Mouse (Mus musculus): ENCODE measurements around the gene Gm10645.

The Gm10645 gene

GRCm38 (mm10) chr8:83165931-83166867, at the start of gene Gm10645:
TSS of gene Gm10645 (minus strand) at chr8:83166170.
- no peak for DNase-seq (ENCODE audit: low read depth)

- peak; percentile 54 for DNase-seq (ENCODE audit: low read depth)
Measured at GRCm38 (mm10) chr8:83215065-83215464, 49.1 kb upstream of the Gm10645 start.

- DNase-seq (ENCODE audit: low read depth), result no peak
Measured at GRCm38 (mm10) chr8:83210676-83211075, 44.7 kb upstream of the Gm10645 start.

GRCm38 (mm10) chr8:83209581-83209980, 43.6 kb upstream of the Gm10645 start:
- no peak for DNase-seq (ENCODE audit: low read depth)

GRCm38 (mm10) chr8:83205907-83206306, 39.9 kb upstream of the Gm10645 start:
- no peak for DNase-seq (ENCODE audit: low read depth)

GRCm38 (mm10) chr8:83202946-83203345, 37.0 kb upstream of the Gm10645 start:
- DNase-seq (ENCODE audit: low read depth), result no peak

GRCm38 (mm10) chr8:83200191-83201177, 34.5 kb upstream of the Gm10645 start:
- DNase-seq (ENCODE audit: low read depth), result no peak

- no peak for DNase-seq (ENCODE audit: low read depth)
Measured at GRCm38 (mm10) chr8:83199715-83200114, 33.7 kb upstream of the Gm10645 start.

GRCm38 (mm10) chr8:83196088-83196487, 30.1 kb upstream of the Gm10645 start:
- DNase-seq (ENCODE audit: low read depth), result no peak

GRCm38 (mm10) chr8:83189538-83190095, 23.6 kb upstream of the Gm10645 start:
- DNase-seq (ENCODE audit: low read depth), result no peak

GRCm38 (mm10) chr8:83187363-83187962, 21.5 kb upstream of the Gm10645 start:
- DNase-seq (ENCODE audit: low read depth), result no peak

- DNase-seq (ENCODE audit: low read depth), result no peak
Measured at GRCm38 (mm10) chr8:83186376-83186775, 20.4 kb upstream of the Gm10645 start.

- no peak for DNase-seq (ENCODE audit: low read depth)
Measured at GRCm38 (mm10) chr8:83182784-83183183, 16.8 kb upstream of the Gm10645 start.

GRCm38 (mm10) chr8:83181851-83182482, 16.0 kb upstream of the Gm10645 start:
- DNase-seq (ENCODE audit: low read depth), result no peak

- DNase-seq (ENCODE audit: low read depth), result no peak
Measured at GRCm38 (mm10) chr8:83178228-83178742, 12.3 kb upstream of the Gm10645 start.

- DNase-seq (ENCODE audit: low read depth), result no peak
Measured at GRCm38 (mm10) chr8:83177317-83178195, 11.6 kb upstream of the Gm10645 start.

GRCm38 (mm10) chr8:83176785-83177184, 10.8 kb upstream of the Gm10645 start:
- no peak for DNase-seq (ENCODE audit: low read depth)

GRCm38 (mm10) chr8:83175680-83176079, 9.7 kb upstream of the Gm10645 start:
- DNase-seq (ENCODE audit: low read depth), result no peak

GRCm38 (mm10) chr8:83170894-83171293, 4.9 kb upstream of the Gm10645 start:
- no peak for DNase-seq (ENCODE audit: low read depth)

GRCm38 (mm10) chr8:83169709-83170108, 3.7 kb upstream of the Gm10645 start:
- DNase-seq (ENCODE audit: low read depth), result peak; percentile 17

Measured in c-Kit-positive CD71-positive TER-119-negative erythroid progenitor cells, embryonic 14.5 days (primary cell).